Mouse (Mus musculus): ENCODE data around the gene Ankrd11.
A peak's percentile ranks its signal among the peaks of the same experiment; 100 is the strongest.

GRCm38 (mm10) chr8:122899085-122899484 is 143.0 kb downstream of the Ankrd11 start:
- TF ChIP-seq EP300 (IDR thresholded peaks at IDR 0.05; ENCODE audit: low read depth), result no peak
- TF ChIP-seq CTCF (IDR thresholded peaks at IDR 0.05; ENCODE audit: low read depth), result peak; percentile 40; the same call in 1 of the 2 replicates

Measured in heart, postnatal 0 days (tissue).